Mouse (Mus musculus) testis, adult 2 months (tissue): ENCODE measurements around the gene C87436. TPM values are rescaled to one million over a fixed set of nuclear protein-coding genes. Genes with fewer than 3 reads are reported as not detected.

ENCODE experiments used
- H3K27ac ChIP-seq: fragments of 200-500 bp; 2 replicates; pipeline ENCODE4 v1.5.1; 2012; ENCODE audit warnings: low read depth, low read length; ENCODE audit not compliant: control insufficient read depth, insufficient read depth
- H3K27me3 ChIP-seq: fragments of 200-500 bp; 2 replicates; pipeline ENCODE4 v1.6.1; 2012; ENCODE audit warnings: mild to moderate bottlenecking, low read length, moderate library complexity; ENCODE audit not compliant: control insufficient read depth, insufficient read depth
- H3K36me3 ChIP-seq: fragments of 200-500 bp; 2 replicates; pipeline ENCODE4 v1.6.1; 2012; ENCODE audit warnings: mild to moderate bottlenecking, low read length; ENCODE audit not compliant: control insufficient read depth, insufficient read depth
- H3K4me1 ChIP-seq: fragments of 200-500 bp; 2 replicates; pipeline ENCODE4 v1.6.1; 2012; ENCODE audit warnings: low read length; ENCODE audit not compliant: control insufficient read depth, insufficient read depth
- H3K4me3 ChIP-seq: fragments of 200-500 bp; 2 replicates; pipeline ENCODE4 v1.5.1; 2012; ENCODE audit warnings: low read depth, mild to moderate bottlenecking, low read length, moderate library complexity, mixed read lengths; ENCODE audit not compliant: control insufficient read depth
- CTCF ChIP-seq: fragments of 200-500 bp; IDR thresholded peaks from 2 replicates; pipeline ENCODE4 v1.5.1; 2012; ENCODE audit warnings: low read depth, mild to moderate bottlenecking, inconsistent platforms, low read length, moderate library complexity; ENCODE audit not compliant: control insufficient read depth, insufficient read depth, insufficient replicate concordance
- POLR2A ChIP-seq: fragments of 200-500 bp; IDR thresholded peaks from 2 replicates; pipeline ENCODE4 v1.6.1; 2012; ENCODE audit warnings: low read depth, mild to moderate bottlenecking, inconsistent platforms, low read length, moderate library complexity; ENCODE audit not compliant: control insufficient read depth
- polyA plus RNA-seq: library from polyadenylated mRNA; depleted of rRNA; stranded (reverse); fragments of >200 nt; gene quantifications from 2 replicates; pipeline ENCODE4 v1.2.3, GENCODE M21; 2012

C87436 gene
- polyA plus RNA-seq, 1 experiment: 77.1 TPM

- Histone ChIP-seq H3K27me3 (no peaks in the 10 kb centered on the region), H3K36me3 (no peaks in the 10 kb centered on the region; the same call in 1 of the 2 replicates), H3K4me3 (no peak overlapping the region), H3K4me1 (no peaks in the 10 kb centered on the region), H3K27ac (no peak overlapping the region)
- TF ChIP-seq CTCF (no peak), POLR2A (no peak)
These were observed 18.6 kb downstream of the C87436 start for GRCm38 (mm10) chr6:86456727-86457126.

GRCm38 (mm10) chr6:86463079-86463478 is 24.9 kb downstream of the C87436 start:
- Histone ChIP-seq H3K27me3 (no peaks in the 10 kb centered on the region), H3K27ac (no peak overlapping the region), H3K4me1 (no peaks in the 10 kb centered on the region), H3K4me3 (no peak overlapping the region), H3K36me3 (peaks cover 1% of the 10 kb centered on the region; the same call in 1 of the 2 replicates)
- TF ChIP-seq POLR2A (no peak), CTCF (no peak)

- H3K36me3 ChIP-seq: no peaks in the 10 kb centered on the region
- peak overlapping the region; percentile 97 for H3K27ac ChIP-seq
- no peaks in the 10 kb centered on the region for H3K27me3 ChIP-seq
- H3K4me3 ChIP-seq: peak overlapping the region; percentile 96
- peaks cover 18% of the 10 kb centered on the region for H3K4me1 ChIP-seq
- TF ChIP-seq CTCF: no peak
These were observed 33.1 kb downstream of the C87436 start for GRCm38 (mm10) chr6:86471317-86471716.

- Histone ChIP-seq H3K36me3 (no peaks in the 10 kb centered on the region), H3K27me3 (no peaks in the 10 kb centered on the region), H3K4me3 (peak overlapping the region; percentile 96), H3K27ac (peak overlapping the region; percentile 97), H3K4me1 (peaks cover 18% of the 10 kb centered on the region)
- TF ChIP-seq POLR2A (no peak), CTCF (no peak)
These were observed 33.6 kb downstream of the C87436 start for GRCm38 (mm10) chr6:86471760-86472099.

GRCm38 (mm10) chr6:86472100-86472955 is 34.2 kb downstream of the C87436 start:
- TF ChIP-seq CTCF (peak; percentile 93), POLR2A (peak; percentile 84)
- H3K4me3 ChIP-seq: peak overlapping the region; percentile 96
- H3K36me3 ChIP-seq: no peaks in the 10 kb centered on the region
- peak overlapping the region; percentile 97 for H3K27ac ChIP-seq
- peaks cover 18% of the 10 kb centered on the region for H3K4me1 ChIP-seq
- no peaks in the 10 kb centered on the region for H3K27me3 ChIP-seq

GRCm38 (mm10) chr6:86473077-86473476 is 34.9 kb downstream of the C87436 start:
- peak overlapping the region; percentile 96 for H3K4me3 ChIP-seq
- H3K27me3 ChIP-seq: no peaks in the 10 kb centered on the region
- peaks cover 18% of the 10 kb centered on the region for H3K4me1 ChIP-seq
- TF ChIP-seq CTCF (no peak), POLR2A (no peak)
- no peaks in the 10 kb centered on the region for H3K36me3 ChIP-seq
- peak overlapping the region; percentile 85 for H3K27ac ChIP-seq

GRCm38 (mm10) chr6:86474072-86474471 is 35.9 kb downstream of the C87436 start:
- no peaks in the 10 kb centered on the region for H3K36me3 ChIP-seq
- H3K27ac ChIP-seq: no peak overlapping the region
- peaks cover 18% of the 10 kb centered on the region for H3K4me1 ChIP-seq
- TF ChIP-seq CTCF (no peak), POLR2A (no peak)
- H3K27me3 ChIP-seq: no peaks in the 10 kb centered on the region
- no peak overlapping the region for H3K4me3 ChIP-seq
